Mouse (Mus musculus): ENCODE data around the gene Gstt4. TPM values are rescaled to one million over a fixed set of nuclear protein-coding genes. Genes with fewer than 3 reads are reported as not detected.
A peak's percentile ranks its signal among the peaks of the same experiment; 100 is the strongest.

Gstt4 gene
- polyA plus RNA-seq, 1 experiment from 2014 or later, result not detected

GRCm38 (mm10) chr10:75798176-75798696 lies 24.1 kb downstream of the Gstt4 start, which contains the start of gene Gstt1:
TSS of gene Gstt1 (minus strand) at chr10:75798584.
- 5% methylated on average over 18 of the region's 18 CpGs for WGBS
- peak within 1 kb of the TSS; percentile 62 for H3K27ac ChIP-seq
- H3K36me3 ChIP-seq (replicated peaks), result no peaks in the 10 kb centered on the region
- H3K27me3 ChIP-seq (ENCODE audit: poor library complexity, severe bottlenecking), result peaks cover 39% of the 10 kb centered on the region
- peak within 1 kb of the TSS; percentile 56 for H3K4me3 ChIP-seq
- no peaks in the 10 kb centered on the region for H3K9me3 ChIP-seq
- peaks cover 32% of the 10 kb centered on the region for H3K4me1 ChIP-seq
- peak; percentile 28 for DNase-seq (ENCODE audit: extremely low spot score, low spot score)

DNA sequence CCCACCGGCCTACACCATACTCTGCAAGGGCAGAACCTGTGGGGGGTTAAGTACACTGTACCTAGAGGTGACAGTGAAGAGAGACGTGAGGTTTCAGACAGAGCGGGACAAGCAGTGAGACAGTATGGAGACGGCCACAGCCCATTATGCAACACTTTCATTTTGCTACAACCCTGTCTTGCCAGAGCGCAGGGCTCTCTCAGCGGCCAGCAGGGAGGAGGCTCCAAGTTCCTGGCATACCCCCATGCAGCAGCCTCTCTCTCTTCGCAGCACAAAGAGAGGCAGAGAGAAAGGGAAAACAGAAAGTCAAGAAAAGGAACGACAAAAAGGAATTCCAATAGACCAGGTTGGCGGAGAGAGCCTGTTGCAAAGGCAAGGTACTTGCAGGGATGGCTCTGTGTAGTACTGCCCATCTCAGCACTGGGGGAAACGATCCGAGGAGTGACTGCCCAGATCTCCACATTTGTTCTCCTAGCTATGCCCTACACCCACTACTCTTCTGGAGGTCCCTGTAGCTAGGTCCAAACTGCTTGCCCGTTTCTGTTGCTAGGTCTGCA lies 24.6 kb downstream of the Gstt4 start:
- no peaks in the 10 kb centered on the region for H3K9me3 ChIP-seq
- no peaks in the 10 kb centered on the region for H3K36me3 ChIP-seq (replicated peaks)
- H3K27me3 ChIP-seq (ENCODE audit: poor library complexity, severe bottlenecking), result peaks cover 39% of the 10 kb centered on the region
- H3K4me3 ChIP-seq, result peak overlapping the region; percentile 56
- 2% methylated on average over 12 of the region's 12 CpGs for WGBS
- peaks cover 32% of the 10 kb centered on the region for H3K4me1 ChIP-seq
- peak; percentile 34 for DNase-seq (ENCODE audit: extremely low spot score, low spot score)
- peak overlapping the region; percentile 62 for H3K27ac ChIP-seq

- Histone ChIP-seq H3K27ac (0 out of 2 replicates have a peak overlapping the region, but pooled peaks have one; percentile 36), H3K4me3 (peak overlapping the region; percentile 56), H3K27me3 (ENCODE audit: poor library complexity, severe bottlenecking) (peaks cover 39% of the 10 kb centered on the region), H3K36me3 (replicated peaks) (no peaks in the 10 kb centered on the region), H3K9me3 (no peaks in the 10 kb centered on the region), H3K4me1 (peaks cover 32% of the 10 kb centered on the region)
- DNase-seq (ENCODE audit: extremely low spot score, low spot score), result no peak
- 44% methylated on average over 11 of the region's 11 CpGs for WGBS
Measured at GRCm38 (mm10) chr10:75796731-75797516, 25.4 kb downstream of the Gstt4 start.

DNA sequence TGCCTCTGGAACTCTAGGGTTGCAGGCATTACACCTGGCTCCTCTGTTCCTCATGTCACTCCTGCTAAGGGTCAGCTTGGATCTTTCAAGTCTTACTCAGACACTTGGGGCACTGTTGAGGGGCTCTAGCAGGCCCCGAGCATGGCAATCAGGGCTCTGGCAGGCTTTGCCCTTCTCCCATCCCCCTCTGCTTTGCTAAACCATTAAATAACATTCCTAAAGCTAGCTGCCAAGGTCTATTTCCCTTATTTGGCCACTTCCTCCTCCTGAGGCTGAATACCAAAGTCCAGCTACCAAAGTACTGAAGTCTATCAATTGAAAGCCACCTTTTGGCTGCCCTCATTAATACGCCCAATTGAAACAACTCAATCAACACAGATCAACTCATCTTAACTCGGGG lies 27.5 kb downstream of the Gstt4 start:
- Histone ChIP-seq H3K4me3 (no peak overlapping the region), H3K4me1 (peaks cover 35% of the 10 kb centered on the region), H3K36me3 (replicated peaks) (no peaks in the 10 kb centered on the region), H3K27ac (peak overlapping the region; percentile 51; the same call in 1 of the 2 replicates), H3K27me3 (ENCODE audit: poor library complexity, severe bottlenecking) (peaks cover 34% of the 10 kb centered on the region), H3K9me3 (no peaks in the 10 kb centered on the region)
- no peak for DNase-seq (ENCODE audit: extremely low spot score, low spot score)
- 26% methylated on average over 3 of the region's 3 CpGs for WGBS

- peaks cover 16% of the 10 kb centered on the region for H3K4me1 ChIP-seq
- H3K27ac ChIP-seq, result no peak overlapping the region
- H3K4me3 ChIP-seq, result no peak overlapping the region
- H3K27me3 ChIP-seq (ENCODE audit: poor library complexity, severe bottlenecking), result peaks cover 3% of the 10 kb centered on the region
- DNase-seq (ENCODE audit: extremely low spot score, low spot score), result no peak
- no peaks in the 10 kb centered on the region for H3K36me3 ChIP-seq (replicated peaks)
- 28% methylated on average over 7 of the region's 7 CpGs for WGBS
- H3K9me3 ChIP-seq, result no peaks in the 10 kb centered on the region
Measured at GRCm38 (mm10) chr10:75790773-75791172, 31.6 kb downstream of the Gstt4 start.

DNA sequence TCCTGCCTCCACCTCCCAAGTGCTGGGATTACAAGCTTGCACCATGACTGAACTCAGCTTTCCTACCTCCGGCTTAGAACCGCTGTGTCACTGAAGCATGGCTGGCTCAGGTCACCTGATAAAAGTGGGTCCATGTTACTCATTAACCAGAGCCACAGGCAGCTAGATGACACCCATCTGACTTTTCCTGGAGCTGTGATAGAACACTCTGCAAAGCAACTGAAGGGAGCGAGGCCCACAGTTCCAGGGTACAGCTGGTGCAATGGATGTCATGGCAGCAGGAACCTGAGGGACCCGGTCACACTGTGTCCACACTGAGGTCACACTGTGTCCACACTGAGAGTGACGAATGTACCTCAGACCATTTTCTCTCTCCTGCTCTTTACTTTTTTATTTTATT lies 32.5 kb downstream of the Gstt4 start:
- DNase-seq (ENCODE audit: extremely low spot score, low spot score), result no peak
- Histone ChIP-seq H3K4me3 (no peak overlapping the region), H3K36me3 (replicated peaks) (no peaks in the 10 kb centered on the region), H3K9me3 (no peaks in the 10 kb centered on the region), H3K4me1 (peaks cover 9% of the 10 kb centered on the region), H3K27me3 (ENCODE audit: poor library complexity, severe bottlenecking) (no peaks in the 10 kb centered on the region), H3K27ac (no peak overlapping the region)
- WGBS, result 95% methylated on average over 5 of the region's 5 CpGs

- 79% methylated on average over 6 of the region's 6 CpGs for WGBS
- DNase-seq (ENCODE audit: extremely low spot score, low spot score), result no peak
Measured at GRCm38 (mm10) chr10:75789081-75789735, 33.1 kb downstream of the Gstt4 start.

DNA sequence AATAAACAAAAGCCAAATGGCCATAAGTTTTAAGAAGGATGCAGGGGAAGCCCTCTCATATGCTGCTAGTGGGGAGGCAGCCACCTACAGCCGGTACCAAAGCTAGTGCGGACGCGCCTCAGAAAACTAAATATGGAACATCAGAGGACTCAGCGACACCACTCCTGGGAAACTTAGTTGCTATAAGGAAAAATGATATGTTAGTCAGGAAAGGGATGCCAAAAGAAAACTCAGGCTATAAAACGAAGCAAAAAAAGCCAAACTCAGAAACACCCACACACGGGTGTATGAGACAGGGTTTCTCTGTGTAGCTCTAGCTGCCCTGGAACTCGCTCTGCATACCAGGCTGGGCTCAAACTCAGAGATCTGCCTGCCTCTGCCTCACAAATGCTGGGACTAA lies 34.1 kb downstream of the Gstt4 start:
- Histone ChIP-seq H3K4me3 (no peak overlapping the region), H3K27ac (no peak overlapping the region), H3K27me3 (ENCODE audit: poor library complexity, severe bottlenecking) (no peaks in the 10 kb centered on the region), H3K4me1 (0 out of 2 replicates have a peak, but pooled peaks cover 3% of the 10 kb centered on the region), H3K36me3 (replicated peaks) (no peaks in the 10 kb centered on the region), H3K9me3 (no peaks in the 10 kb centered on the region)
- no peak for DNase-seq (ENCODE audit: extremely low spot score, low spot score)
- 95% methylated on average over 8 of the region's 8 CpGs for WGBS

More at GRCm38 (mm10) chr10:75789081-75789735, 33.1 kb downstream of the Gstt4 start:
- H3K4me1 ChIP-seq, result 0 out of 2 replicates have a peak, but pooled peaks cover 3% of the 10 kb centered on the region
- no peaks in the 10 kb centered on the region for H3K36me3 ChIP-seq (replicated peaks)
- H3K27ac ChIP-seq, result no peak overlapping the region
- H3K4me3 ChIP-seq, result no peak overlapping the region
- H3K9me3 ChIP-seq, result no peaks in the 10 kb centered on the region
- H3K27me3 ChIP-seq (ENCODE audit: poor library complexity, severe bottlenecking), result no peaks in the 10 kb centered on the region

DNA sequence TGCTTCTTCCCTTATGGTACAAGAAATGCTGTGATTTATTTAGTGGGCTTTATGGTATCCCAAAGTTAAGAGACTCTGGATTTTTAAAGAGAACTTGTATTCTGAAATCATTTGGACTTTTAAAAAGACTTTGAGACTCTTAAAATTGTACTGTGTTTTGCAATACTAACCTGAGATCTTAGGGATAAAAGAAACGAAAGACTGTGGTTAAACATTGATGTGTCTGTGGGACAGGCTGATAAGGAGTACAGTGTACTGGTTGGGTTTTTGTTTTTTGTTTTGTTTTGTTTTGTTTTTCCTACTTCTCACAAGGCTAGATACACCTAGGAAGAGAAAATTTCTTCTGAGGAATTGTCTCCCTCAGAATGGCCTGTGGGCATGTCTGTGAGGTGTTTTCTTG lies 36.9 kb downstream of the Gstt4 start:
- no peak for DNase-seq (ENCODE audit: extremely low spot score, low spot score)
- WGBS, result 91% methylated on average over 1 of the region's 1 CpGs
- H3K27ac ChIP-seq, result no peak overlapping the region

GRCm38 (mm10) chr10:75780769-75781578 lies 41.4 kb downstream of the Gstt4 start, which contains the start of the genes Gm20441 and Gstt3:
TSS of gene Gm20441 (minus strand) at chr10:75780954.
TSS of gene Gstt3 (minus strand) at chr10:75781414.
- DNase-seq (ENCODE audit: extremely low spot score, low spot score), result peak; percentile 67
- peaks cover 56% of the 10 kb centered on the region for H3K27me3 ChIP-seq (ENCODE audit: poor library complexity, severe bottlenecking)
- H3K27ac ChIP-seq, result 0 out of 2 replicates have a peak within 1 kb of the TSS, but pooled peaks have one; percentile 32
- peaks cover 19% of the 10 kb centered on the region for H3K4me1 ChIP-seq
- 1% methylated on average over 28 of the region's 28 CpGs for WGBS
- H3K36me3 ChIP-seq (replicated peaks), result no peaks in the 10 kb centered on the region
- peak within 1 kb of the TSS; percentile 61 for H3K4me3 ChIP-seq
- no peaks in the 10 kb centered on the region for H3K9me3 ChIP-seq

More for the DNA sequence above, 36.9 kb downstream of the Gstt4 start:
- peaks cover 9% of the 10 kb centered on the region for H3K4me1 ChIP-seq
- peaks cover 24% of the 10 kb centered on the region for H3K27me3 ChIP-seq (ENCODE audit: poor library complexity, severe bottlenecking)
- no peak overlapping the region for H3K4me3 ChIP-seq
- H3K9me3 ChIP-seq, result no peaks in the 10 kb centered on the region
- no peaks in the 10 kb centered on the region for H3K36me3 ChIP-seq (replicated peaks)

DNA sequence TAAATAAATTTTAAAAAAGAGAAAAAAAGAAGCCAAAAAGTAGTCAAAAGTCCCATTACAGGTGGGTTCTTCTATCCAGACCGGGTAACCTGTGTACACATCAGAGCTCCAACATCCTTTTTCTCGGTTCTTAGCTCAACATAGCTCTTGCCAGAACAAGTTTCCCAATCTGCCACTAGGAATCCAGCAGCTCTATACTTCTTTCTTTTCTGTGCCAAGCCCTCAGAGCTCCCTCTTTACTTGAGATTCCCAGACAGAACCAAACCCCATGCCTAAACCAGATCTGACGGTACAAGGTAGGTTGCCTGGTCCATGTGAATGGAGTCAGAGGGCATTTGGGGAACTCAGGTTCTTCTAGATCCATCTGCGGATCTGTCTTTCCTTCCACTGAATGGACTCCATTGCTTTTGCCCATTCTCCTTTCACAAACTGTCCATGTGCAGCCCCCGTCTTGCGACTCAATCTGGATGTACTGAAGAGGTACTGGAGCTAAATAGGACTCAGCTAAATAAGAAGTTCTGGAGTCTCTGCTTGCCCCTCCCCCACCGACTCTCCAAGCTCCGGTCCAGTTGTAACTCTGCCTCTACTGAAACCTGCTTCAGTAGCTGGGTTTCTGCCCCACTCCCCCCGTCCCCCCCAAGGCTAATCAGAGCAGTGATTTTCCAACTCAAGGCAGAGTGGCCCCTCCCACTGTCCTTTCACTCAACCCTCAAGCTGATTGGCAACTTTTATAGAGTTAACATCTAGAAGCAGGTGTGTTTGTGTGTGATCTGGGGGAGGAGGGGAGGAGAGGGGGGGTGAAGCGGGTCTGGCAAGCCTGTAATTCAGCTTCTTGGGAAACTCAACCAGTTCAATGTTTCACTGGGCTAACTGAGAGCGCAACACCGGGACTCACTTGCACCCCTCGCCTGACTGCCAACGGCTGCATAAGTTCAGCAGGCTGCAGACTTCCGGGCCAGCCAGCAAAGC lies 42.9 kb downstream of the Gstt4 start:
- Histone ChIP-seq H3K4me1 (peaks cover 19% of the 10 kb centered on the region), H3K36me3 (replicated peaks) (no peaks in the 10 kb centered on the region), H3K27me3 (ENCODE audit: poor library complexity, severe bottlenecking) (peaks cover 56% of the 10 kb centered on the region), H3K27ac (no peak overlapping the region), H3K4me3 (peak overlapping the region; percentile 61), H3K9me3 (no peaks in the 10 kb centered on the region)
- DNase-seq (ENCODE audit: extremely low spot score, low spot score), result no peak
- 41% methylated on average over 15 of the region's 15 CpGs for WGBS
